Mouse (Mus musculus): ENCODE results near the gene Sik2. TPM values are rescaled to one million over a fixed set of nuclear protein-coding genes. Genes with fewer than 3 reads are reported as not detected.

Gene Sik2
- polyA plus RNA-seq, 1 experiment from 2014 or later = 16.1 TPM

GRCm38 (mm10) chr9:50847133-50847532 lies 161.7 kb downstream of the Sik2 start:
- H3K4me2 ChIP-seq (replicated peaks) = no peak overlapping the region
- no peak for ATAC-seq (ENCODE audit: low FRiP score)
- no peaks in the 10 kb centered on the region for H3K4me1 ChIP-seq (replicated peaks; ENCODE audit: control insufficient read depth, insufficient read depth, low read length)
- no peak overlapping the region for H3K9ac ChIP-seq
- no peaks in the 10 kb centered on the region for H3K9me3 ChIP-seq (ENCODE audit: control insufficient read depth, low read length)
- peaks cover 24% of the 10 kb centered on the region for H3K36me3 ChIP-seq (replicated peaks; ENCODE audit: control insufficient read depth, insufficient read depth)
- DNase-seq (ENCODE audit: low spot score) = no peak
- H3K4me3 ChIP-seq (replicated peaks; ENCODE audit: low read length) = no peak overlapping the region
- H3K27me3 ChIP-seq (ENCODE audit: control insufficient read depth, insufficient read depth, low read length) = no peaks in the 10 kb centered on the region
- 92% methylated on average over 6 of the region's 6 CpGs for WGBS
- no peak overlapping the region for H3K27ac ChIP-seq

DNA sequence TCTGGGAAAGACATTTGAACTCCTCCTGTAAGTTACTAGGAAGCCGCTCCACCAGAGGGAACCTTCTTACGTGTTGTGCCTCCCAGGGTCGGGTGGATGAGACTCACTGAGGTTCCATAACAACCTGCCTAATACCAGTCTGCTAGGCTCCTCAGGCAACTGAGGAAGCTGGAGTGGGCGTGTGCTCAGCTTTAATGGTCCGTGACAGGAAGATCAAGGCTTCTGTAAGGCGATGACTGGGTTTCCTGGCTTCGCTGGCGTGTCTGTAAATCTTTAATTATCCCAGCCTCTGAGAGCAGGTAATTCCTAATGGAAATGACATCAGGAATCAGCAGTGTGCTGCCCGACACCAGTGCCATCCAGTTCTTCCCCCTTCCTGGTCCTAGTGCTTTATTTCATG lies 163.3 kb downstream of the Sik2 start:
- no peak for DNase-seq (ENCODE audit: low spot score)
- Histone ChIP-seq H3K27me3 (ENCODE audit: control insufficient read depth, insufficient read depth, low read length) (no peaks in the 10 kb centered on the region), H3K4me2 (replicated peaks) (no peak overlapping the region), H3K4me1 (replicated peaks; ENCODE audit: control insufficient read depth, insufficient read depth, low read length) (no peaks in the 10 kb centered on the region), H3K27ac (no peak overlapping the region), H3K4me3 (replicated peaks; ENCODE audit: low read length) (no peak overlapping the region), H3K36me3 (replicated peaks; ENCODE audit: control insufficient read depth, insufficient read depth) (peaks cover 31% of the 10 kb centered on the region), H3K9me3 (ENCODE audit: control insufficient read depth, low read length) (no peaks in the 10 kb centered on the region), H3K9ac (no peak overlapping the region)
- WGBS = 69% methylated on average over 9 of the region's 9 CpGs
- no peak for ATAC-seq (ENCODE audit: low FRiP score)

DNA sequence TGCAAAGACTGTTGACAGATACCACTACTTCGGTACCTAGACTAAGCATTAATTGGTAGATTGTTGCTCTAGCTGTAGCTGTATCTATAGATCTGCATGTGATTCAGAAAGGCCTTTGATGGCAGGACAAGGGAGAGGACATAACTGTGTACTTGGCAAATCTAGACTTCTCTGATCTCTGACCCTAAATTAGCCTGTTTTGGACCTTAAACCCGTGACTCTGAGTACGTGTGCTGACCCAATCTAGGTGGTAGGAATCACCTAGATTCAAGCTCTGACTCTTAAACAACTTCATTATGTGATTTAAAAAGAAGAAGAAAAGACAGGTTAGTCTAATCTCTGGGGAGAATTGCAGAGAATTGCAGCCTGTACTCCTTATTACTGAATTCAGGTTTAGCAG lies 163.8 kb downstream of the Sik2 start, which contains the start of gene Ppp2r1b:
TSS of gene Ppp2r1b (plus strand) at position 221 of the 400 bp plus-strand sequence.
- ATAC-seq (ENCODE audit: low FRiP score) = no peak
- Histone ChIP-seq H3K9me3 (ENCODE audit: control insufficient read depth, low read length) (no peaks in the 10 kb centered on the region), H3K27ac (no peak within 1 kb of the TSS), H3K4me1 (replicated peaks; ENCODE audit: control insufficient read depth, insufficient read depth, low read length) (no peaks in the 10 kb centered on the region), H3K4me3 (replicated peaks; ENCODE audit: low read length) (no peak within 1 kb of the TSS), H3K9ac (no peak within 1 kb of the TSS), H3K27me3 (ENCODE audit: control insufficient read depth, insufficient read depth, low read length) (no peaks in the 10 kb centered on the region), H3K36me3 (replicated peaks; ENCODE audit: control insufficient read depth, insufficient read depth) (peaks cover 31% of the 10 kb centered on the region), H3K4me2 (replicated peaks) (no peak within 1 kb of the TSS)
- DNase-seq (ENCODE audit: low spot score) = no peak
- WGBS = 95% methylated on average over 3 of the region's 3 CpGs

Other genes starting within 250 kb of the Sik2 start
- gene Fdxacb1, start 240.8 kb downstream of the Sik2 start, polyA plus RNA-seq (2014; fragmentation: Nextera tagmentation; extraction: Ambion mirVana) = 10.1 and 10.7 TPM in 2 replicates
- 63.4 and 67.9 TPM in 2 replicates for gene Alg9, start 234.1 kb downstream of the Sik2 start, polyA plus RNA-seq (2014; fragmentation: Nextera tagmentation; extraction: Ambion mirVana)
- gene 1110032A03Rik, start 233.6 kb downstream of the Sik2 start, polyA plus RNA-seq (2014; fragmentation: Nextera tagmentation; extraction: Ambion mirVana) = 55.0 and 62.7 TPM in 2 replicates
- 49.0 and 55.3 TPM in 2 replicates for gene Ppp2r1b, start 163.8 kb downstream of the Sik2 start, polyA plus RNA-seq (2014; fragmentation: Nextera tagmentation; extraction: Ambion mirVana)
- not detected in 2 replicates for gene Btg4, start 51.8 kb upstream of the Sik2 start, polyA plus RNA-seq (2014; fragmentation: Nextera tagmentation; extraction: Ambion mirVana)
- gene Layn, start 68.0 kb upstream of the Sik2 start, polyA plus RNA-seq (2014; fragmentation: Nextera tagmentation; extraction: Ambion mirVana) = 2.1 TPM in 2 replicates
- 1.7 and 1.8 TPM in 2 replicates for gene 4833427G06Rik, start 93.0 kb upstream of the Sik2 start, polyA plus RNA-seq (2014; fragmentation: Nextera tagmentation; extraction: Ambion mirVana)
- not detected in 2 replicates for gene Gm32742, start 156.4 kb upstream of the Sik2 start, polyA plus RNA-seq (2014; fragmentation: Nextera tagmentation; extraction: Ambion mirVana)
- gene Pou2af1, start 204.6 kb upstream of the Sik2 start, polyA plus RNA-seq (2014; fragmentation: Nextera tagmentation; extraction: Ambion mirVana) = not detected in 2 replicates